Mouse (Mus musculus) heart, postnatal 0 days (tissue): ENCODE measurements at regions not wholly inside any gene's neighbourhood (a gene's known extent, or its start where the extent isn't known, plus 50 kb on each side); places are given as distances from the start of the nearest gene placed in this dataset.

Source experiments
- ATAC-seq: fragments of 200-750 bp; cut with Nextera tagmentation; 2 replicates; pipeline ENCODE4 v1.8.0; 2017; ENCODE audit warnings: low read depth, moderate number of reproducible peaks, moderate library complexity; ENCODE audit not compliant: insufficient read depth
- DNase-seq: peaks from one replicate; pipeline ENCODE4 v3.0.0-alpha.2; 2016; ENCODE audit warnings: low spot score
- H3K27ac ChIP-seq: fragments of 300-500 bp; sonication (generic); 2 replicates; pipeline ENCODE4 v1.5.1; 2014; ENCODE audit warnings: low read depth, mild to moderate bottlenecking
- H3K27me3 ChIP-seq: fragments of 300-500 bp; sonication (generic); 2 replicates; pipeline ENCODE4 v1.6.1; 2014; ENCODE audit warnings: low read length, mixed read lengths; ENCODE audit not compliant: control insufficient read depth, insufficient read depth
- H3K36me3 ChIP-seq: fragments of 300-500 bp; sonication (generic); replicated peaks from 2 replicates; pipeline ENCODE4 v1.6.1; 2014; ENCODE audit warnings: low read length, mixed read lengths; ENCODE audit not compliant: control insufficient read depth, insufficient read depth
- H3K4me1 ChIP-seq: fragments of 300-500 bp; sonication (generic); 2 replicates; pipeline ENCODE4 v1.6.1; 2014; ENCODE audit warnings: antibody characterized with exemption; ENCODE audit not compliant: control insufficient read depth, insufficient read depth
- H3K4me2 ChIP-seq: fragments of 300-500 bp; sonication (generic); 2 replicates; pipeline ENCODE4 v1.6.1; 2014; ENCODE audit warnings: low read depth, mild to moderate bottlenecking, low read length, moderate library complexity
- H3K4me3 ChIP-seq: fragments of 300-500 bp; sonication (generic); 2 replicates; pipeline ENCODE4 v1.5.1; 2014; ENCODE audit warnings: low read depth, low read length
- H3K9ac ChIP-seq: fragments of 300-500 bp; sonication (generic); replicated peaks from 2 replicates; pipeline ENCODE4 v1.6.1; 2014; ENCODE audit warnings: low read depth, low read length, mixed read lengths
- H3K9me3 ChIP-seq: fragments of 300-500 bp; sonication (generic); replicated peaks from 2 replicates; pipeline ENCODE4 v1.6.1; 2016; ENCODE audit warnings: low read length; ENCODE audit not compliant: control insufficient read depth
- CTCF ChIP-seq: IDR thresholded peaks from 2 replicates; pipeline ENCODE4 v1.5.1; 2016; ENCODE audit warnings: antibody characterized with exemption, control low read depth, low read depth
- EP300 ChIP-seq: IDR thresholded peaks from 2 replicates; pipeline ENCODE4 v1.6.1; 2016; ENCODE audit warnings: antibody characterized with exemption, low read depth
- WGBS: fragments of 180-500 bp; shearing (Covaris S2); extraction: QIAGEN DNeasy Blood & Tissue Kit; methylation state at CpG from one replicate; pipeline ENCODE4 v1.1.7; 2014; 5-methylcytosine and 5-hydroxymethylcytosine counted together

DNA sequence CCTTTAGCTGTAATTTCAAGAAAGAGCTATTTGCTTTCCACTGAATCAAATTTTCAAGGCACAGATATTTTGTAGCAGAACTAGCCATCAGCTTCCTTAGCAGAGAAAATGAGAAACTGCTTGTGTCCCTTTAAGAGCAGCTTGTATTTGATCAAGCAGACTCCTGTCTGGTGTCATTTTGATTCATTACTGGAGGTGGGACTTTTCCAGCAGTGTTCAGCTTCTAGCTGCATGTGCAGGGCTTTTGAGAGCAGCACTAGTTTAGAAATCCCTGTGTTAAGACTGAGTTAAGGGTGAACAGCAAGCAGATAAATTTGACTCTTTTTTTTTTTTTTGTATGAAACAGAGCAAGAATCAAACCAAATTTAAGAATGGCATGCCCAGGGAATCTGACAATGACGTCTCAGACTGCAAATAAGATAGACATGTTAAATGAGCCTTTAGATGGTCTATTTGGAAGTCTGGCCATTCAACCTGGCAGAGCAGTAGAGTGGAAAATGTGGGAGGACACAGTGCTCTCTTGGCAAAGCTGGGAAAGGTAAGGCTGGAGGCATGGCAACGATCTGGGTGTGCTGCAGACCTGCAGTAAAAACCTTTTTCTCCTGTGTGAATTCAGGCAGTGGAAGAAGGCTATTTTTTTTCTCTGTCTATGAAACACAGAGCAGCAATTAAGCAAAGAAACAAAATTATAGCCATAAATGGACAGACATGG lies 419.9 kb upstream of the Dmd start:
- Histone ChIP-seq H3K9ac (no peak overlapping the region), H3K27me3 (no peaks in the 10 kb centered on the region), H3K4me1 (no peaks in the 10 kb centered on the region), H3K36me3 (no peaks in the 10 kb centered on the region), H3K27ac (no peak overlapping the region), H3K9me3 (no peaks in the 10 kb centered on the region), H3K4me3 (no peak overlapping the region), H3K4me2 (no peak overlapping the region)
- DNase-seq: no peak
- WGBS: 41% methylated on average over 2 of the region's 2 CpGs
- TF ChIP-seq EP300 (no peak), CTCF (no peak)
- ATAC-seq: no peak

DNA sequence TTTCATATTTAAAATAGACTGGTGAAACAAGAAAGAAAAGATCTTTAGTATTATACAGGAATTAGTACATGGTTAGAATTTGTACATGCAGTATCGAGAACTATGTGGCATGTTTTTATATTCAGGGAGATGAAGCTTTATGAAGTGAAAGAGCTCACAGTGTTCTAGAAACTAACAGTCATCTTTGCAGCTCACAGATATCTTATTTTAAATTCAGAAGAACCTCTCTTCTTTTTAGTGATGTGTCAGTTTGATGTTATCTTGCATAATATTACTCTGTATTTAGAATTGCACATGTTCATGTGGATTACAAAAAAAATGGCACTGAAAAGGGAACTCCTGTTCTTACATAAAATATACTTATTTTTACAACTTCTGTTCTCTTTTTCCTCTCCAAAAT lies 377.1 kb upstream of the Dmd start:
- no peak for ATAC-seq
- no peak for DNase-seq
- Histone ChIP-seq H3K4me2 (no peak overlapping the region), H3K27ac (no peak overlapping the region), H3K4me1 (no peaks in the 10 kb centered on the region), H3K36me3 (no peaks in the 10 kb centered on the region), H3K4me3 (no peak overlapping the region), H3K9ac (no peak overlapping the region), H3K27me3 (no peaks in the 10 kb centered on the region), H3K9me3 (no peaks in the 10 kb centered on the region)
- WGBS: 68% methylated on average over 1 of the region's 1 CpGs
- TF ChIP-seq CTCF: no peak
- no peak for TF ChIP-seq EP300

DNA sequence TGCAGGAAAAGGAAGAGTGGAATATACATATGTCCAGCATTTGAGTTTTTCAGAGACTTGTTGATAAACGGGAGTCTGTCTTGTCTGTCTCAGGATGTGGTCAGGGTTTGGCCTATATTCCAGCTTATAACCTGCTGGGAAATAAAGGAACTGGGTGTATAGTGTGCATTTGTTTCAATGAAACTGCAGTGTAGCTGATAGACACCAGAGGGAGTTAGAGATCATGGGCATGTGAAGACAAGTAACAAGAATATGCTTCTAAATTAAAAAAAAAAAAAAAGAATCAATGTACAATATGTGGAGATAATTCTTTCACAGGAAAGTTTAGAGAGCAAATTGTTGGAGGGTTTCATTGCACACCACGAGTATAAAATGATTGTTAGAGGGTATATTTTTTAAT lies 335.3 kb upstream of the Dmd start:
- Histone ChIP-seq H3K4me2 (no peak overlapping the region), H3K9me3 (no peaks in the 10 kb centered on the region), H3K27ac (no peak overlapping the region), H3K36me3 (no peaks in the 10 kb centered on the region), H3K4me3 (no peak overlapping the region), H3K9ac (no peak overlapping the region), H3K4me1 (no peaks in the 10 kb centered on the region), H3K27me3 (no peaks in the 10 kb centered on the region)
- TF ChIP-seq EP300: no peak
- peak; percentile 47 for TF ChIP-seq CTCF
- no peak for DNase-seq
- 31% methylated on average over 2 of the region's 2 CpGs for WGBS
- no peak for ATAC-seq

DNA sequence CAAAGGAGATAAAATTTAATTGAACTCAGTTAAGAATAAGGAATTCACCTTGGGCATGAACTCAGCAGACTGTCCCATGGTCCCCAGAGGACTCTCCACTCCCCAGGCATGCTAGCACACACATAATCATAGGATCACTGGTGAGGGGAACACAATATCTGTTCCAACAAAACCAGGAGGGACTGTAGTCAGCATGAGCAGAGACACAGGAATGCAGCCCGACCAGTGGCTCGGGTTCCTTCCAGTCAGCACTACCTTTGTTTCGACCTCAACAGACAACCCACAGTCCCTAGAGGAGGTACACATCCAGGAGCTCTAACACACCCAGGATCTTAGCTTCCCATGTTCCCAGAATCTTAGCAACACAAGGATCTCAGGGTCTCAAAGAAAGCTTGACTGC lies 298.3 kb upstream of the Dmd start:
- Histone ChIP-seq H3K27ac (no peak overlapping the region), H3K9me3 (no peaks in the 10 kb centered on the region), H3K4me3 (no peak overlapping the region), H3K4me1 (no peaks in the 10 kb centered on the region), H3K36me3 (no peaks in the 10 kb centered on the region), H3K9ac (no peak overlapping the region), H3K27me3 (no peaks in the 10 kb centered on the region), H3K4me2 (no peak overlapping the region)
- no peak for TF ChIP-seq CTCF
- no peak for TF ChIP-seq EP300
- DNase-seq (no peak), ATAC-seq (no peak)
- WGBS: 62% methylated on average over 3 of the region's 3 CpGs
